Mouse (Mus musculus) neutrophil, adult 65 days (primary cell): ENCODE results near the gene Phxr2. TPM values are rescaled to one million over a fixed set of nuclear protein-coding genes. Genes with fewer than 3 reads are reported as not detected.

Experiments
- total RNA-seq: library from RNA; stranded (reverse); gene quantifications from 2 replicates; pipeline ENCODE4 v1.2.4, GENCODE M21; 2023

Gene Phxr2
- total RNA-seq: not detected in 2 replicates

DNA sequence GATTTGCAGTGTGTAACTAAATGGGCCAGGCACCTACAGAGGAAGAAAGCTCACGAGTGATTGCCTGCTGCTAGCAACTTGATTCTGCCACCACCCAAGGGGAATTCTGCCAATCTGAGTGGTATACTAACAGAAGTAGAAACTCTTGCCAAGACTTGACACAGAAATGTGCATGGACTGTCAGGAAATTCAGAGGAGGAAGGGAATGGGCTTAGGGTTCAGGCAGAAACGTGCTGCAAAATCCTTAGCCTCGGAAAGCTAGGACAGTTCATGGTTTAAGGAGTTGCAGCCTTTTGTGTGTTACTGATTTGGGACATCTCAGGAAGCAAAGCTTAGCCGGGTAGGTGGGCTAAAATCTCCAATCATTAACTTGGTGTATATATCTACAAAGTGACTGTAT lies at the start of gene Phxr2:
Gene Phxr2, minus strand, starts transcription at position 101 of the 400 bp plus-strand sequence.

DNA sequence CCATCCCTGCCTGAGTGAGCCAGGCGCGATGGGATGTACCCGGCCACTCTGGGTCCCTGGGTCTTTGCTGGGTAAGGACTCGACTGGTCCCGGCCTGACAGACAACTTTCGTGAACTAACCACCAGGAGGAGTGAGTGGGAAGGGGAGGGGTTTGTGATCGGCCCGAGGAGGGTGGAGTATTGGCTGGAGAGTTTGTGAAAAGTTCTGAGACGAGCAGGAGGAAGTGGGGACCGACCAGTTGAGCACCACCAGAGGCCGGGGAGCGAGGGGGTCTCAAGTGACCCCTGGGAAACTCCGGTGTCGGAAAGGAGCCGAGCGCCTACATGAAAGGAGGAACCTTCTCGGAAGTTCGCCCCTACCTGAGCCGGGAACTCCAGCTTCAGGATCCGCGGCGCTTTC lies 18.2 kb downstream of the Phxr2 start, which contains the start of gene Galnt4:
Gene Galnt4, plus strand, starts transcription at position 196 of the 400 bp plus-strand sequence.

DNA sequence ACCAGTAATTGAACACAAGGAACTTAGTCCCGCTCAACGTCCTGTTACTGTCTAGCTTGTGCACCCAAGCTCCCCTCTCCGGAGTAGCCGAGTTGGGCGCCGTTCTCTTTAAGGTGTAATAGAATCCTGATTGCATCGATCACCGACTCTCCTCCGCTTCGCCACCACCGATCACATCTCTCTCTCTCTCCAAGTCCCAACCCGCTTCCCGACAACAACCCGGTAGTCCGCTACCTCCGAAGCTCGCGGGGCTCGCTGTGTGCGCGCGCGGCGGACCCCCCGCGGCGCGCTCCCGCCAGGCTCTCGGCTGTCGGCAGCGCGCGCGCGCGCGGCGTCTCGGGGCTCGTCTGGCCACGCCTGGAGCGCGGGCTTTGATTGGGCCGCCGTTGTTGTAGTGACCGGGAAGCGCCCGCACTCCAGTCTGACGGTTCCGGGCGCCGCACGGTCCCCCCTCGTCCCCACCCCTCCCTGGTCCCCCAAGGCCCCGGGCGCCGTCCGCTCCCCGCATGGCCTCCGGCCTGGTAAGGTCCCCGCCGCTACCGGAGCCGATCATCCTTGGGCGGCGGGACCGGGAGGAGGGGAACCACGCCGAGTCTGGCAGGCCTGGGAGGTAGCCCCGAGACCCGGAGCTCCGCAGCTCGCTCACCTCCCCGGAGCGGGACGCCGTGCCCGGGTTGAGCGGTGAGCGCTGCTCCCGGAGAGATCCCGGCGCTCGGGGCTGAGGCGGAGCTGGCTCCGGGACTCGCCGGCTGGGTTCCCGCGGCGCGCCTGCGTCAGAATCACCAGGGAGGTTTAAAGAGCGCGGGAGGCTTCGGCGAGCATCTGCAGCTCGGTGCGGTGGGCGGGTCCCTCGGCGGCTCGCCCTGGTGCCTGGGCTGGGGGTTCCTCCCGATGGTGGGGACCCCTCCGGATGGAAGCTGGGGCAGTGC lies 19.2 kb downstream of the Phxr2 start, which contains the start of gene Poc1b:
Gene Poc1b, plus strand, starts transcription at position 334 of the 929 bp plus-strand sequence.

Other genes starting within 250 kb of the Phxr2 start
- gene Atp2b1, start 211.9 kb downstream of the Phxr2 start, total RNA-seq: 117 and 173 TPM in 2 replicates
- 8.5 and 11.1 TPM in 2 replicates for gene Poc1b, start 19.3 kb downstream of the Phxr2 start, total RNA-seq
- gene Galnt4, start 18.2 kb downstream of the Phxr2 start, total RNA-seq: 7.9 and 10.5 TPM in 2 replicates
- gene Dusp6, start 136.9 kb upstream of the Phxr2 start, total RNA-seq: 269 and 314 TPM in 2 replicates